Mouse (Mus musculus) heart, embryonic 11.5 days (tissue): ENCODE measurements at regions not wholly inside any gene's neighbourhood (a gene's known extent, or its start where the extent isn't known, plus 50 kb on each side); places are given as distances from the start of the nearest gene placed in this dataset.

Experiments
- ATAC-seq: fragments of 200-750 bp; cut with Nextera tagmentation; replicated peaks from 2 replicates; pipeline ENCODE4 v1.8.0; 2017; ENCODE audit warnings: moderate library complexity; ENCODE audit not compliant: insufficient number of reproducible peaks, low FRiP score, low TSS enrichment
- H3K27ac ChIP-seq: fragments of 300-500 bp; sonication (generic); 2 replicates; pipeline ENCODE4 v1.5.1; 2014; ENCODE audit warnings: mild to moderate bottlenecking, low read depth, low read length
- H3K27me3 ChIP-seq: fragments of 300-500 bp; sonication (generic); 2 replicates; pipeline ENCODE4 v1.6.1; 2014; ENCODE audit warnings: mild to moderate bottlenecking, low read length, mixed read lengths; ENCODE audit not compliant: control insufficient read depth, insufficient read depth
- H3K36me3 ChIP-seq: fragments of 300-500 bp; sonication (generic); 2 replicates; pipeline ENCODE4 v1.6.1; 2014; ENCODE audit warnings: mild to moderate bottlenecking, low read length, moderate library complexity, mixed read lengths; ENCODE audit not compliant: control insufficient read depth, insufficient read depth
- H3K4me1 ChIP-seq: fragments of 300-500 bp; sonication (generic); 2 replicates; pipeline ENCODE4 v1.6.1; 2014; ENCODE audit warnings: low read length; ENCODE audit not compliant: control insufficient read depth, insufficient read depth
- H3K4me2 ChIP-seq: fragments of 300-500 bp; sonication (generic); 2 replicates; pipeline ENCODE4 v1.6.1; 2014; ENCODE audit warnings: mild to moderate bottlenecking, moderate library complexity
- H3K4me3 ChIP-seq: fragments of 300-500 bp; sonication (generic); 2 replicates; pipeline ENCODE4 v1.5.1; 2014; ENCODE audit warnings: low read depth, low read length
- H3K9ac ChIP-seq: fragments of 300-500 bp; sonication (generic); 2 replicates; pipeline ENCODE4 v1.6.1; 2014; ENCODE audit warnings: mild to moderate bottlenecking, low read depth, low read length, moderate library complexity
- H3K9me3 ChIP-seq: fragments of 300-500 bp; sonication (generic); replicated peaks from 2 replicates; pipeline ENCODE4 v1.6.1; 2016; ENCODE audit warnings: low read length; ENCODE audit not compliant: control insufficient read depth
- WGBS: fragments of 180-500 bp; shearing (Covaris S2); extraction: QIAGEN DNeasy Blood & Tissue Kit; methylation state at CpG from one replicate; pipeline ENCODE4 v1.1.7; 2014; ENCODE audit not compliant: insufficient replicate concordance; 5-methylcytosine and 5-hydroxymethylcytosine counted together

DNA sequence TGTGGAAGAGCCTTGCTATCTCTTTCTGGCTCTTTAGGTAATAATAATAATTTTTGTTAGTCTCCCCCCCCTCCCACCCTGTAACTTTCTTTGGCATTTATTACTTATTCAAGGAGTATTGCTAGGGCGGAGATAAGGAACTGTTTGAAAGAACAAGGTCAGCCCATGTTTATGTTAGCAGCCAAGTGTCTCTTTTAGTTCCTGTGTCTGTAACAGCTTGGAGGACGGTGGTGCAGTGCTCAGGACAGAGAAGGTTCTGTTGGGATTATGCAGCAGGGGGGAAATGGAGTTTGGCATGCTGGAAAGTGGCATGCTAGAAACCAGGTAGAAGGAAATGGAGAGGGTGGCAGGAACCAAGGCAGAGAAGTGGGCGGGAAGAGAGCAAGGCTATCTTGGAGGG lies 109.6 kb upstream of the Sall1 start:
- Histone ChIP-seq H3K27ac (no peak overlapping the region), H3K4me2 (no peak overlapping the region), H3K9me3 (no peaks in the 10 kb centered on the region), H3K4me1 (no peaks in the 10 kb centered on the region), H3K4me3 (no peak overlapping the region), H3K36me3 (no peaks in the 10 kb centered on the region), H3K27me3 (no peaks in the 10 kb centered on the region), H3K9ac (no peak overlapping the region)
- ATAC-seq, result no peak
- 58% methylated on average over 3 of the region's 3 CpGs for WGBS

DNA sequence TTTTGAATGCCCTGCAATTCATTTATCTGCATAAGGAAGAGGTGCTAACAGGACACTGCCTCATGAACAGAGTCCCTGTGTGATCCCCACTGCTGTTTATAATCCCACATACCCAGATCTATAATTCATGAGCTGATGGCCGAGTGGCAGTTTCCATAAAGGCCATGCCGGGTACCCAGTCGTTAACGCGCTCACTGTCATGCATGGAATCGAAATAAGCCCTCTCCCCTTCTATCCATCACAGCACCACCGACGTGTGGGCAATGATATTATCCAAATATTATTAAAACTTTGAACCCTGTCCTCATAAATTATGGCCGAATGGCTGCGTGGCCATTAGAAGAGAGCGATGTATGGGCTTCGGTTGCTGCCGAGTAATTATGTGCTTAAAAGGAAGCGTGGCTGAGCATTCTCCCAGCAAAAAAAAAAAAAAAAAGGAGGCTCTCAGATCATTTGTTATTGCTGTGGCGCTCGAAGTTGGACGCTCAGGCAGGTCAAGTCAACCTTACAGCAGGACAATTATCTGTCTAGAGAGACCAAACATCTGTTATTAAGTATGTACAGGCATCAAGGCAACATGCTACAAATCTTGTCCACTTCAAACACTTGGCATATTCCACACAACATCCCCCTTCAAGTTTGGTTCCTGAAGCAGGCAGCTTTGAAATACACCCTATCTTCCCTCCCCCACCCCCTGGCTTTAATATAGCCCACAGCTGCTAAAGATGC lies 109.1 kb upstream of the Sall1 start:
- no peaks in the 10 kb centered on the region for H3K36me3 ChIP-seq
- no peak overlapping the region for H3K4me2 ChIP-seq
- no peaks in the 10 kb centered on the region for H3K4me1 ChIP-seq
- no peak overlapping the region for H3K4me3 ChIP-seq
- H3K27me3 ChIP-seq, result no peaks in the 10 kb centered on the region
- WGBS, result 67% methylated on average over 17 of the region's 17 CpGs
- no peak overlapping the region for H3K9ac ChIP-seq
- H3K9me3 ChIP-seq, result no peaks in the 10 kb centered on the region
- ATAC-seq, result no peak
- H3K27ac ChIP-seq, result no peak overlapping the region

DNA sequence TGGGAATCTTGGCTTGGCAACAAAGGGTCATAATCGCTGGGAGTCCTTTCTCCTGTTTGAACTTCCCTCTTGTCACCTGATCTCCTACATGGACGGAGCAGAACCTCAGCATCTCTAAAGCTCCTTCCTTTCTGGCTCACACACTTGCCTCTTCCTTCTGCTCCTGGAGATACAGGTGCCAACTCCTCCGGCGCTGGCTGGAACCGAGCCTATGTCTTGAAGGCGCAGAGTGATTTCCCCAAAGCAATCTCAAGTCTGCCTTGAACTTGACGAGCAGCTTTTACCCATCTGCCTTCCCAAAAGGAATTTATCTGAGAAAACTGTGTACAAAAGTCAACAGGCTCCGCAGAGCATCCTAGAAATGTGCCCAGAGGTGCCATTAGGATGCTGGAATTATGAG lies 108.4 kb upstream of the Sall1 start:
- no peak overlapping the region for H3K4me2 ChIP-seq
- H3K4me1 ChIP-seq, result no peaks in the 10 kb centered on the region
- H3K27ac ChIP-seq, result no peak overlapping the region
- H3K9me3 ChIP-seq, result no peaks in the 10 kb centered on the region
- ATAC-seq, result no peak
- no peak overlapping the region for H3K9ac ChIP-seq
- H3K27me3 ChIP-seq, result no peaks in the 10 kb centered on the region
- 66% methylated on average over 8 of the region's 8 CpGs for WGBS
- H3K4me3 ChIP-seq, result no peak overlapping the region
- no peaks in the 10 kb centered on the region for H3K36me3 ChIP-seq

DNA sequence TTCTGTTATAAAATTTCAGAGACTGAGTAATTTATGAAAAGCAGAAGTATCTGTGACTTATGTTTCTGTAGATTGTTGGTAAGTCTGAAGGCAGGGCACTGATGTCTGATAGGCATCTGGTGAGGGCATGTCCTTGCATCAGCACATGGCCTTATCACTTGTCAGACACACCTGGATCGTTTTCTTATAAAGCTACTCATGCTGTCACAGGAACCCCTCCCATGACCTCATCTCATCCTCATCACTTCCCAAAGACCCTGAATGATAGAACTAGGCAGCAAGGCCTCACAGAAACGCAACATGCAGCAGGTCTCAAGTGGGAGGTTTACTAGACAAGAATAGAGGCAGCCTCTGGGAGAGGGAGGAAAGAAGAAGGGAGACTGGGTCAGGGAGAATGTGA lies 107.0 kb upstream of the Sall1 start:
- no peak overlapping the region for H3K27ac ChIP-seq
- H3K27me3 ChIP-seq, result no peaks in the 10 kb centered on the region
- no peak overlapping the region for H3K4me2 ChIP-seq
- H3K4me1 ChIP-seq, result no peaks in the 10 kb centered on the region
- H3K9me3 ChIP-seq, result no peaks in the 10 kb centered on the region
- ATAC-seq, result no peak
- H3K9ac ChIP-seq, result no peak overlapping the region
- no peaks in the 10 kb centered on the region for H3K36me3 ChIP-seq
- no peak overlapping the region for H3K4me3 ChIP-seq
- WGBS, result 67% methylated on average over 2 of the region's 2 CpGs

DNA sequence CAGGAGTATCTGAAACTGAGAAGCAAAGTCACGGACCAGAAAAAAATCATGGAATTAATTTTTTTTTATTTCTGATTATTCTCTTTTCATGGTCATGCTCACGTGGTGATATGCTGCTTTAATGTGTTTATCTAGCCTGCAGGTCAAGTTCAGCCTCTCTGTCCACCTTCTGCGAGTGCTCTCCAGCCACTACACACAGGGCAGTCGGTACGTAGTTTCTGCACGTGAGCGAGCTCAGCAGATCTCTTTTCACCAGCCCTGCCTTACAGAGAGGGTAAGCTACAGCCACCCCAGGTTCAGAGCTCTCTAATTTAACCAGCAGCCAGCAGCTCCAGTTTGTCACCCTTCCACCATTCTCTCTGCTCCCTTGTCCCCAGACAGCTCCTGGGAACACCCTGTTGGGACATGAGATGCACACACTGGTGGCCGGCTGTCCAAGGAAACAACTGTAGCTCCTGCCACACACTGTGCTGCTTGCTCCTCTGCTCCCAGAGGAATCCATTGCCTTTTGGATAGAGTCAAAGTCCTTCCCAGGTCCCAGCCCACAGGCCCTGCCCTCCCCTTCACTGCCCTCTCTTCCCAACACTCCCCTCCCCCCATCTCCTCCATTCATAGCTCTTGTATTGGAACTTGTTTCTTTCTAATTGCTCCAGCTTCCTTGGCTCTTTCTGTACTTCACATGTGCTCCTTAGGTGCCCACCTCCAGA lies 97.7 kb upstream of the Sall1 start:
- Histone ChIP-seq H3K4me3 (no peak overlapping the region), H3K36me3 (no peaks in the 10 kb centered on the region), H3K9ac (no peak overlapping the region), H3K27ac (no peak overlapping the region), H3K4me1 (no peaks in the 10 kb centered on the region), H3K27me3 (no peaks in the 10 kb centered on the region), H3K9me3 (no peaks in the 10 kb centered on the region), H3K4me2 (no peak overlapping the region)
- ATAC-seq, result no peak
- WGBS, result 61% methylated on average over 8 of the region's 8 CpGs

DNA sequence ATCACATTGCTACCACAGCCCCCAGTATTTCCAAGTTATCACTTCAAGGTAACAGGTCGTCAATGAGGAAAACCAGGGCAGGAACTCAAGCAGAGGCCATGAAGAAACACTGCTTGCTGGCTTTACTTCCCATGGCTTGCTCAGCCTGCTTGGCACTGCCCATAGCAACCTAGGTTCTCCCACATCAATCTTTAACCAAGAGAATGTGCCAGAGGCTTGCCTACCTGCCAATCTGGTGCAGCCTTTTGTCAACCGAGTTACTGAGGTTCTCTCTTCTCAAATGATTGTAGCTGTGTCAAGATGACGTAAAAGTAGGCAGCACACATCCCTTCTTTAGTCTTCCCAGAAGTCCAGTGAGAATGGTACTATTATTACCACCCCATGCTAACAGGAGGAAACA lies 95.9 kb upstream of the Sall1 start:
- Histone ChIP-seq H3K4me1 (no peaks in the 10 kb centered on the region), H3K9me3 (no peaks in the 10 kb centered on the region), H3K36me3 (no peaks in the 10 kb centered on the region), H3K4me2 (no peak overlapping the region), H3K4me3 (no peak overlapping the region), H3K9ac (no peak overlapping the region), H3K27ac (no peak overlapping the region), H3K27me3 (no peaks in the 10 kb centered on the region)
- 53% methylated on average over 3 of the region's 3 CpGs for WGBS
- no peak for ATAC-seq

DNA sequence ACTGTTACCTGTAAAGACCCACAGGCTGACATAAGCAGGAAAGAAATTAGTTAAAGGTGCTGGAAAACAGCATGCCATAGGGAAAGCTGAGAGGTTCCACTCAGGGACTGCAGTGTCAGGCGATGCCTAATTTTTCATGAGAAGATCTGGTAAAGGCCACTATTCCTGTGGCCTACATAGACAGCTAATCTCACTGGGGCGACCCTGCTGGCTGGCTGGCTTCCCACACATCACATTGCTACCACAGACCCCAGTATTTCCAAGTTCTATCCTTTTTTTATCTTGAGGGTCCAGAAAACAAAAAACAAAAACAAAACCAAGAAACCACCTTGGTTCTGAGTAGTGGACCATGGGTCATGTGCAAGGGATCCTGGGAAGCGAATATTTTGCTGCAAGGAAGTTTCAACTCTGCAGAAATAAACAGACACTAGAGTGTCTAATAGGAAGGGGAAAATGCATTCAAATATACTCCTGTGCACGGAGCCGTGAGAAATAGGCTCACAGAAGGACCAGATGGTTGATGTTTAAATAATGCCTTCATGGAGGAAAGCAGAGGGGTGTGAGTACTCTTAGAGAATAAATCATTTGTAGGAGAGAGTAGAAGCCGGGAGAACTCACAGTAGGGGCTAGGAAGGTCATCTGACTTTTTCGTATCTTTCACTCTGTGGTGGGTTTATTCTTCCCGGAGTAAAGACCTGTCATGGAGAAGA lies 94.6 kb upstream of the Sall1 start:
- no peak for ATAC-seq
- 77% methylated on average over 8 of the region's 8 CpGs for WGBS
- H3K27me3 ChIP-seq, result no peaks in the 10 kb centered on the region
- 0 out of 2 replicates have a peak, but pooled peaks cover under 1% of the 10 kb centered on the region for H3K4me1 ChIP-seq
- no peaks in the 10 kb centered on the region for H3K9me3 ChIP-seq
- H3K4me2 ChIP-seq, result no peak overlapping the region
- H3K27ac ChIP-seq, result no peak overlapping the region
- H3K9ac ChIP-seq, result no peak overlapping the region
- H3K4me3 ChIP-seq, result no peak overlapping the region
- H3K36me3 ChIP-seq, result no peaks in the 10 kb centered on the region

DNA sequence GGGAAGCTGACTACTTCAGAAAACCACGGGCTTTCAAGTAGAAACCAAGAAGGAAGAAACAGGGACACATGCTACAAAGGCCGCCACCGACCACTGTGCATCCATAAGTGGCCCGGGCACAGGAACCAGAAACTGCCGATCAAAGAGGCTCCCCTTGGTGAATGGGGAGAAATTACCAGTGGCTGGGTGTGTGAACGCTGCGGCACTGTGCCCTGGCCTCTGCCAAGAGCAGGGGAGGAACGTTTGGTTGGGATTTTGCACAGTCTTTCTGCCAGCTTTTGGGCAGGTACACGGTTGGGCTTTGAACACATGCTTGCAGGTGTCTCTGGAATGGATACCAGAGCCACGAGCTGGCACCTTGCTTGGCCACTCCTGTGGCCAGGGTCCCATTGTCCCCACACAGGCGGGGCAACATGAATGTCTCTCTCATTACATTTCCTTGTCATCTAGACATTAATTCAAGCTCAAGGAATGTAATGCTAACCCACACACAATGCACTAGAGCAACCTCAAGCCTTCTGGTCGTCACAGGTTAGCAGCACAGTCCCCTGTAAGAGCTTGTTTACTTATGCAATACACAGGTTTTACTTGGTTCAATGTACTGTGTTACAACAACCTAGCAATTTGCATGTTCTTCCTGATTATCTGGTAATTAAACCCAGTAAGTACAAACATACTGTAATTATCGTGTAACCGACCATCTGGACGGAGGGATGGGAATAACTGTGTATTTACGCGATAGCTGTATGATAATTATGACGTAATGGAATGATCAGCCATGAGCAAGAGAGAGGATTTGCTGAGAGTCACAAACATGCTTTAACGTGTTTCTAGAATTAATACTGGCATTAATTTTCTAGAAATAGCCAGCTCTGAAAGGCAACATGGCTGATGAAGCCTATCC lies 90.9 kb upstream of the Sall1 start:
- 80% methylated on average over 19 of the region's 19 CpGs for WGBS
- 0 out of 2 replicates have a peak, but pooled peaks cover 2% of the 10 kb centered on the region for H3K4me1 ChIP-seq
- H3K27me3 ChIP-seq, result no peaks in the 10 kb centered on the region
- no peaks in the 10 kb centered on the region for H3K36me3 ChIP-seq
- H3K4me2 ChIP-seq, result no peak overlapping the region
- no peaks in the 10 kb centered on the region for H3K9me3 ChIP-seq
- ATAC-seq, result no peak
- no peak overlapping the region for H3K27ac ChIP-seq
- H3K9ac ChIP-seq, result no peak overlapping the region
- H3K4me3 ChIP-seq, result no peak overlapping the region
